Mouse (Mus musculus): Measurements from ENCODE around the gene Psmd10. TPM values are rescaled to one million over a fixed set of nuclear protein-coding genes. Genes with fewer than 3 reads are reported as not detected.

Psmd10 gene
- polyA plus RNA-seq (2015; fragmentation: Nextera tagmentation; extraction: Ambion mirVana), result 47.6 and 49.1 TPM in 2 replicates

DNA sequence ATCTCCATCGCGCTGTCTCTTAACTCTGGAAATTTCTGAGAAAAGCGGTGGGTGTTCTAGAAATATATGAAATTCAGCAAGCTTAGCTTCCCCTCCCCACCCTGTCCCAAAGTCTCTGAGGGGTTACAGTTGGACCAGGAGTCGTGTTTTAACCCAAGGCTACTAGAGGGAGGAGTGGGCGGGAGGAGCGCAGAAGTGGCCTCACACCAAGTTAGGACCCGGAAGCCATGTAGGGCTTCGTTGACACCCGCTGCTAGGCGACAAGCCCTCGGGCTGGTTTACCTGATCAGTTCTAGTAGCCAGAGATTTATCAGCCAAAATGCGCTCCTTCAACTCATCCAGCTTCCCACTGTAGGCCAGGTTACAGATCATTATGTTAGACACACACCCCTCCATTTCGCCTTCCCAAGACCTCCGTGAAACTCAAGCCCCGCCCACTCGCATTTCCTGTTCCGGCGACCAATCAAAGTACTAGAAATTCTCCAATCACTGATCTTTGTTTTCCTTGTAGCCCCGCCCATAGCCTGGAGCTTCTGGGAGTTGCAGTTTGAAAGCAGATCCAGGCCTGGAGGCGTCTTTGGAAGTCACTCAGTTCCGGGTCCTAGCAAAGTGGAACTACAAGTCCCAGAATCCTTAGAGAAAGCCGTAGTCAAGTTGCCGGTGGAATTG lies at the start of gene Psmd10, which contains the start of gene Atg4a:
Gene Psmd10 (minus strand): TSS at position 457 of the 669 bp plus-strand sequence.
Gene Atg4a (plus strand): TSS at position 636 of the 669 bp plus-strand sequence.
- no peak within 1 kb of the TSS for H3K27ac ChIP-seq
- H3K9me3 ChIP-seq (replicated peaks), result no peaks in the 10 kb centered on the region
- ATAC-seq, result peak; percentile 99
- 0 out of 2 replicates have a peak, but pooled peaks cover 3% of the 10 kb centered on the region for H3K4me1 ChIP-seq
- H3K4me3 ChIP-seq, result peak within 1 kb of the TSS; percentile 49
- 18% methylated on average over 23 of the region's 23 CpGs for WGBS
- no peaks in the 10 kb centered on the region for H3K36me3 ChIP-seq (ENCODE audit: poor library complexity, severe bottlenecking)
- H3K27me3 ChIP-seq, result peaks cover 11% of the 10 kb centered on the region; the same call in 1 of the 2 replicates
- peak within 1 kb of the TSS; percentile 51 for H3K9ac ChIP-seq
- peak within 1 kb of the TSS; percentile 57 for H3K4me2 ChIP-seq

GRCm38 (mm10) chrX:140998885-140999284 lies 42.4 kb upstream of the Psmd10 start:
- Histone ChIP-seq H3K4me2 (no peak overlapping the region), H3K4me1 (no peaks in the 10 kb centered on the region), H3K27ac (no peak overlapping the region), H3K27me3 (peaks cover 8% of the 10 kb centered on the region; the same call in 1 of the 2 replicates), H3K9me3 (replicated peaks) (no peaks in the 10 kb centered on the region), H3K36me3 (ENCODE audit: poor library complexity, severe bottlenecking) (0 out of 2 replicates have a peak, but pooled peaks cover 4% of the 10 kb centered on the region), H3K4me3 (no peak overlapping the region), H3K9ac (no peak overlapping the region)
- ATAC-seq, result 0 out of 2 replicates have a peak, but pooled peaks have one; percentile 36

GRCm38 (mm10) chrX:140997912-140998545 lies 41.5 kb upstream of the Psmd10 start:
- Histone ChIP-seq H3K4me3 (no peak overlapping the region), H3K9ac (no peak overlapping the region), H3K27ac (no peak overlapping the region), H3K27me3 (peaks cover 13% of the 10 kb centered on the region; the same call in 1 of the 2 replicates), H3K4me2 (no peak overlapping the region), H3K4me1 (no peaks in the 10 kb centered on the region), H3K9me3 (replicated peaks) (no peaks in the 10 kb centered on the region), H3K36me3 (ENCODE audit: poor library complexity, severe bottlenecking) (0 out of 2 replicates have a peak, but pooled peaks cover 4% of the 10 kb centered on the region)
- WGBS, result 88% methylated on average over 1 of the region's 1 CpGs
- ATAC-seq, result 0 out of 2 replicates have a peak, but pooled peaks have one; percentile 24

GRCm38 (mm10) chrX:140996909-140997516 lies 40.5 kb upstream of the Psmd10 start:
- no peak overlapping the region for H3K4me3 ChIP-seq
- WGBS, result 79% methylated on average over 1 of the region's 1 CpGs
- H3K9me3 ChIP-seq (replicated peaks), result no peaks in the 10 kb centered on the region
- H3K4me2 ChIP-seq, result no peak overlapping the region
- H3K27me3 ChIP-seq, result peaks cover 13% of the 10 kb centered on the region; the same call in 1 of the 2 replicates
- no peak overlapping the region for H3K9ac ChIP-seq
- H3K36me3 ChIP-seq (ENCODE audit: poor library complexity, severe bottlenecking), result 0 out of 2 replicates have a peak, but pooled peaks cover 4% of the 10 kb centered on the region
- no peaks in the 10 kb centered on the region for H3K4me1 ChIP-seq
- peak; percentile 77 for ATAC-seq
- no peak overlapping the region for H3K27ac ChIP-seq

- H3K4me1 ChIP-seq, result no peaks in the 10 kb centered on the region
- 81% methylated on average over 2 of the region's 2 CpGs for WGBS
- no peak overlapping the region for H3K4me2 ChIP-seq
- H3K27ac ChIP-seq, result no peak overlapping the region
- no peak overlapping the region for H3K9ac ChIP-seq
- H3K36me3 ChIP-seq (ENCODE audit: poor library complexity, severe bottlenecking), result no peaks in the 10 kb centered on the region
- H3K9me3 ChIP-seq (replicated peaks), result no peaks in the 10 kb centered on the region
- peaks cover 36% of the 10 kb centered on the region for H3K27me3 ChIP-seq
- no peak for ATAC-seq
- no peak overlapping the region for H3K4me3 ChIP-seq
These were observed 28.7 kb upstream of the Psmd10 start for GRCm38 (mm10) chrX:140985256-140985655.

DNA sequence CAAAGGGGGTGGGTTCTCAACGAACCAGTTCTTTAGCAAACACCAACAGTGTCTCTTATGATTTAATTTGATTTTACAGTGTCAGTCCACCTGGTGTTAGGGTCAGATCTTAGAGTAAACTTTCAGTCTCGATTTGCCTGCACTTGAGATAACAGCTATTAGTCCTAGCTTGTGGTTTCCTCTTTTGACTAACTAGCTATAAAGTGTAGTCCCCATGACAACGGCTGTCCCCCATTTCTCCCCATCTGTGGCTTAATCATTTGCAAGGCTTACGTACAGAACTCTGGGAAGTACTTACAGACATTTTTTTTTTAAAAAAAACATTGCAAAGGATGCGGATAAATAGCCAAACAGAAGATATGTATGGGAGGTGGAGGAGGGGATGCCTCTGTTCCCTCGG lies 28.3 kb upstream of the Psmd10 start:
- Histone ChIP-seq H3K9me3 (replicated peaks) (no peaks in the 10 kb centered on the region), H3K36me3 (ENCODE audit: poor library complexity, severe bottlenecking) (no peaks in the 10 kb centered on the region), H3K4me1 (no peaks in the 10 kb centered on the region), H3K27me3 (peaks cover 40% of the 10 kb centered on the region), H3K9ac (no peak overlapping the region), H3K4me3 (no peak overlapping the region), H3K4me2 (no peak overlapping the region), H3K27ac (no peak overlapping the region)
- WGBS, result 76% methylated on average over 6 of the region's 6 CpGs
- ATAC-seq, result no peak

DNA sequence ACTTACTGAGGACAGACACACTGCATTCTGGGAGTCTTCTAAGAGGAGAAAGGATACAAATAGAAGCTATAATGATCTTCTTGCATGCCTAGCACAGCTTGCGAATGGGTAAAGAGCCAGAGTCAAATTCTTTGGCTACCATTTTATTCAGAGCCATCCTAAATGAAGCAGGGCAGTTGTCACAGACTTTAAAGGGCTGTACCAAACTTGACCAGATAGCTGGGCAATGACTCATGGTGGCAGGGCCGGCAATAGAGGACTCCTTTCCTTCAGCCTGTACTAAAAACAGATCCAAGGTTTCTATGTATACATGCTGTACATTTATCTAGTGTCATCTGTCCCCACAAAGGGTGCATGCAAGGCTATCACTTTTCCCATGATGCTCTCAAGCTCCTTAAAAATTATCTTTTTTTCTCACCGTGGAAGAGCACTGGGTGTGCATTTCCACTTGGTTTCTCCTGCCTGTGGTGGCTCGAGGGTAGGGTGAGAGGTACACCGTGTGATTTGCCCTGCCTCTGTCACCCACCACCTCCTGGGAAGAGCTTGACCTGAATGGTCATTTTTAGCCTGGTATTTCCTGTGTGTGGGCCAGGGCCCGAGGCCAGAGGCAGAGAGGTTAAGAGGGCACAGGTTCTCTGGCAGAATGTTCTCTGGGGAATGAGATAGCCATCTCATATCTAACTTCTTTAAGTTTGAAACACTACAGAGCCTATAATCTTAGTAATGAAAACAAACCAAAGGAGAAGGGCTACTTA lies 26.9 kb upstream of the Psmd10 start:
- no peak overlapping the region for H3K4me2 ChIP-seq
- H3K27ac ChIP-seq, result no peak overlapping the region
- H3K4me3 ChIP-seq, result no peak overlapping the region
- H3K27me3 ChIP-seq, result peaks cover 40% of the 10 kb centered on the region
- no peaks in the 10 kb centered on the region for H3K9me3 ChIP-seq (replicated peaks)
- WGBS, result 63% methylated on average over 6 of the region's 6 CpGs
- H3K36me3 ChIP-seq (ENCODE audit: poor library complexity, severe bottlenecking), result no peaks in the 10 kb centered on the region
- no peak overlapping the region for H3K9ac ChIP-seq
- ATAC-seq, result no peak
- no peaks in the 10 kb centered on the region for H3K4me1 ChIP-seq

DNA sequence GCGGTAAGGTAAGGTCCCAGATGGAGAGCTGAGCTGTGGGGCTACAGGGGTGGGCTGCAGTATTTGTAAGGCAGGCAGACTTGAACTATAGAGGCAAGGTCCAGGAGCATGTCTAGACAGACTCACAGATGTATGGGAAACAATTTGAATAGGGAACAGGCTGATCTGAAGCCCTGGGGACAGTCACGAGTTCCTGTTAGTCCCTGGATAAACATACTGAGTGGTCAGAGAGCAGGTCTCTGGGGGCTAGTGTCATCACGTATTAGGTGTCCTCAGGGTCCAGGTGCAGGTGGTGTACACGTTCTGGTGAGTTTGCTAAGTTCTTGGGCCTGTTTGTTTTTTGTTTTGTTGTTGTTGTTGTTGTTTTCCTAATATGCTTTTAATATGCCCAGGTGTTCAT lies 23.6 kb upstream of the Psmd10 start:
- no peak overlapping the region for H3K4me3 ChIP-seq
- H3K9ac ChIP-seq, result no peak overlapping the region
- 75% methylated on average over 4 of the region's 4 CpGs for WGBS
- no peak for ATAC-seq
- no peaks in the 10 kb centered on the region for H3K4me1 ChIP-seq
- no peaks in the 10 kb centered on the region for H3K9me3 ChIP-seq (replicated peaks)
- peaks cover 39% of the 10 kb centered on the region for H3K27me3 ChIP-seq
- H3K27ac ChIP-seq, result no peak overlapping the region
- no peak overlapping the region for H3K4me2 ChIP-seq
- no peaks in the 10 kb centered on the region for H3K36me3 ChIP-seq (ENCODE audit: poor library complexity, severe bottlenecking)

DNA sequence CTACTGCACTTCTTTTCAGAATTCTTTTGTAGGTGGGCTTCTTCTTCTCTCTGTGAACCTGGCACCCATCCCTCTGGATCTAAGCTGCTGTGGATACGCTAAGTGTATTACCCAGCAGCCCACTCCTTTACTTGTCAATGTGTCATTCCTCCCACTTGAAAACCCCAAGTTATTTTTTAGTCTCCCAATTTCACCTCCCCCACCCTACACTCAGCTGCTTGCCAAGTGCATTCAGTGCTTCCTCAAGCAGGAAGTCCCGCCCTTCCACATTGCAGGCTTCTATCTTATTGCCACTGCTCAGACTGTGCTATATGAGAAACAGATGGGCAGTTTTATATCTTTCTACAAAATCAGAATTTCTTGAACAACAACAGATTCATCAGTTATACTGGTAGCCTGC lies 23.0 kb upstream of the Psmd10 start:
- ATAC-seq, result 0 out of 2 replicates have a peak, but pooled peaks have one; percentile 55
- Histone ChIP-seq H3K27me3 (peaks cover 35% of the 10 kb centered on the region), H3K4me3 (no peak overlapping the region), H3K4me1 (no peaks in the 10 kb centered on the region), H3K27ac (no peak overlapping the region), H3K9ac (no peak overlapping the region), H3K9me3 (replicated peaks) (no peaks in the 10 kb centered on the region), H3K4me2 (no peak overlapping the region), H3K36me3 (ENCODE audit: poor library complexity, severe bottlenecking) (no peaks in the 10 kb centered on the region)
- 74% methylated on average over 2 of the region's 2 CpGs for WGBS

DNA sequence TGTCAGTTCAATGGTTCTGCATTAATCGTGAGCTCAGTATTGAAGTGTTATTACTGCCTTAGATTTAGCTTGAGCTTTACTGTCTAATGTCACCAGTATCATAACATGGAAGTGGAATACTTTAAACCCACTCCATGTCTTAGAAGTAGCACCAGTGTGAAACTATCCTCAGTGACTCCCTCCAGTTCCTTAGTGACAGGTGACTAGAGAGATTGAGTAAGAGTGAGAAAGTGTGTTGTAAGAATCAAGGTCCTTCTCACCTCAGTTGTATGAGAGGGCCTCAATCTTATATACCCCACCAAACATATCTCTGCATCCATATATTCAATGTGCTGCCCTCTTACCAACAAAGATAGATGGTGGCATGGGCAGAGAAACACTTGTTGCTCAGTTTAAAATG lies 22.4 kb upstream of the Psmd10 start:
- Histone ChIP-seq H3K4me2 (no peak overlapping the region), H3K27ac (no peak overlapping the region), H3K4me3 (no peak overlapping the region), H3K9me3 (replicated peaks) (no peaks in the 10 kb centered on the region), H3K9ac (no peak overlapping the region), H3K36me3 (ENCODE audit: poor library complexity, severe bottlenecking) (no peaks in the 10 kb centered on the region), H3K4me1 (no peaks in the 10 kb centered on the region), H3K27me3 (peaks cover 32% of the 10 kb centered on the region)
- WGBS, result 97% methylated on average over 1 of the region's 1 CpGs
- no peak for ATAC-seq

DNA sequence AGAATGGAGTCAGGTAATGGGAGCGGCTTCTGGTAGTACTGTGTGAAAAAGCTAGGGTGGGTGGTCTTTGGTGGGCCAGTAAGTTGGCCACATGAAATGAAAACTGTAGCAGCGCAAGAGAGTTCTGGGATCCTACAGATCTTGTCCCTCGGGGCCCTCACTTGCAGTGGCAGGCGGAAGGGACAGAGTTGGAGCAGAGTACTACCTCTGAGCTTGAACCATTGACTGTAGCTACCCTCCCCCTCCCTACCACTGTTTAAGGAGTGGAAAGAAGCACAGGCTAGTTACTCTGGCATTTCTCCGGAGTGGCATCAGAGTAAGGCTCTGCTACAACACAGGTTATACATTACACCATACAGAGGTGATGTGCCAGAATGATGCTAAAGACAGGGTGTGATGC lies 431 bp upstream of the Psmd10 start:
- WGBS, result 24% methylated on average over 5 of the region's 5 CpGs
- Histone ChIP-seq H3K4me1 (0 out of 2 replicates have a peak, but pooled peaks cover 3% of the 10 kb centered on the region), H3K4me2 (peak overlapping the region; percentile 56), H3K9ac (peak overlapping the region; percentile 40), H3K9me3 (replicated peaks) (no peaks in the 10 kb centered on the region), H3K27me3 (peaks cover 11% of the 10 kb centered on the region; the same call in 1 of the 2 replicates), H3K4me3 (peak overlapping the region; percentile 49), H3K36me3 (ENCODE audit: poor library complexity, severe bottlenecking) (no peaks in the 10 kb centered on the region), H3K27ac (no peak overlapping the region)
- ATAC-seq, result peak; percentile 80; the same call in 1 of the 2 replicates

Data from forebrain, embryonic 13.5 days (tissue).